Mouse (Mus musculus): ENCODE measurements around the gene Asic2. TPM values are rescaled to one million over a fixed set of nuclear protein-coding genes. Genes with fewer than 3 reads are reported as not detected.

Asic2 gene
- total and polyA plus RNA-seq, 3 experiments, result not detected

GRCm38 (mm10) chr11:81757221-81757620 lies 211.0 kb downstream of the Asic2 start:
- Histone ChIP-seq H3K4me3 (ENCODE audit: control insufficient read depth in 1 of 2, insufficient read depth in 1 of 2, low read depth in 2 of 2, low read length in 2 of 2) (no peak overlapping the region), H3K27me3 (ENCODE audit: control insufficient read depth in 1 of 2, insufficient read depth in 2 of 2, low read length in 2 of 2) (no peaks in the 10 kb centered on the region), H3K79me2 (ENCODE audit: control insufficient read depth, insufficient read depth, low read length, poor library complexity) (no peaks in the 10 kb centered on the region), H3K9me3 (replicated peaks; ENCODE audit: insufficient read depth, low read length) (no peaks in the 10 kb centered on the region), H3K27ac (ENCODE audit: control insufficient read depth, low read depth, low read length) (no peak overlapping the region), H3K9ac (ENCODE audit: control insufficient read depth, low read depth, low read length, poor library complexity, severe bottlenecking) (no peak overlapping the region), H3K4me1 (ENCODE audit: control insufficient read depth in 1 of 2, insufficient read depth in 2 of 2, low read length in 2 of 2) (no peaks in the 10 kb centered on the region), H3K36me3 (ENCODE audit: control insufficient read depth in 1 of 2, insufficient read depth in 2 of 2, low read length in 2 of 2) (no peaks in the 10 kb centered on the region)
- TF ChIP-seq GABPA (IDR thresholded peaks at IDR 0.05; ENCODE audit: low read depth, low read length), result no peak
- TF ChIP-seq MAFK (IDR thresholded peaks at IDR 0.05; ENCODE audit: borderline replicate concordance, low read depth, low read length), result no peak
- TF ChIP-seq MYC (IDR thresholded peaks at IDR 0.05; ENCODE audit: low read depth, low read length), result no peak
- TF ChIP-seq TCF12 (IDR thresholded peaks at IDR 0.05; ENCODE audit: low read depth, low read length), result no peak
- no peak for TF ChIP-seq ETS1 (IDR thresholded peaks at IDR 0.05; ENCODE audit: low read depth, low read length)
- no peak for TF ChIP-seq TBP (IDR thresholded peaks at IDR 0.05; ENCODE audit: low read depth, low read length)
- no peak for TF ChIP-seq MXI1 (IDR thresholded peaks at IDR 0.05; ENCODE audit: low read depth, low read length)
- TF ChIP-seq ZNF384 (IDR thresholded peaks at IDR 0.05; ENCODE audit: low read depth, low read length), result no peak
- TF ChIP-seq SIN3A (IDR thresholded peaks at IDR 0.05; ENCODE audit: low read length), result no peak
- no peak for DNase-seq (ENCODE audit: low read depth, low spot score)

- Histone ChIP-seq H3K27me3 (ENCODE audit: control insufficient read depth in 1 of 2, insufficient read depth in 2 of 2, low read length in 2 of 2) (no peaks in the 10 kb centered on the region), H3K4me3 (ENCODE audit: control insufficient read depth in 1 of 2, insufficient read depth in 1 of 2, low read depth in 2 of 2, low read length in 2 of 2) (no peak overlapping the region), H3K9ac (ENCODE audit: control insufficient read depth, low read depth, low read length, poor library complexity, severe bottlenecking) (no peak overlapping the region), H3K36me3 (ENCODE audit: control insufficient read depth in 1 of 2, insufficient read depth in 2 of 2, low read length in 2 of 2) (no peaks in the 10 kb centered on the region), H3K9me3 (replicated peaks; ENCODE audit: insufficient read depth, low read length) (no peaks in the 10 kb centered on the region), H3K4me1 (ENCODE audit: control insufficient read depth in 1 of 2, insufficient read depth in 2 of 2, low read length in 2 of 2) (no peaks in the 10 kb centered on the region), H3K27ac (ENCODE audit: control insufficient read depth, low read depth, low read length) (no peak overlapping the region), H3K79me2 (ENCODE audit: control insufficient read depth, insufficient read depth, low read length, poor library complexity) (no peaks in the 10 kb centered on the region)
- TF ChIP-seq CHD2 (IDR thresholded peaks at IDR 0.05; ENCODE audit: low read length), result no peak
- no peak for DNase-seq (ENCODE audit: low read depth, low spot score)
Observed at GRCm38 (mm10) chr11:81750876-81751275, 217.4 kb downstream of the Asic2 start.

- Histone ChIP-seq H3K27me3 (ENCODE audit: control insufficient read depth in 1 of 2, insufficient read depth in 2 of 2, low read length in 2 of 2) (no peaks in the 10 kb centered on the region), H3K9ac (ENCODE audit: control insufficient read depth, low read depth, low read length, poor library complexity, severe bottlenecking) (no peak overlapping the region), H3K4me3 (ENCODE audit: control insufficient read depth in 1 of 2, insufficient read depth in 1 of 2, low read depth in 2 of 2, low read length in 2 of 2) (no peak overlapping the region), H3K4me1 (ENCODE audit: control insufficient read depth in 1 of 2, insufficient read depth in 2 of 2, low read length in 2 of 2) (no peaks in the 10 kb centered on the region), H3K79me2 (ENCODE audit: control insufficient read depth, insufficient read depth, low read length, poor library complexity) (no peaks in the 10 kb centered on the region), H3K36me3 (ENCODE audit: control insufficient read depth in 1 of 2, insufficient read depth in 2 of 2, low read length in 2 of 2) (no peaks in the 10 kb centered on the region), H3K27ac (ENCODE audit: control insufficient read depth, low read depth, low read length) (no peak overlapping the region), H3K9me3 (replicated peaks; ENCODE audit: insufficient read depth, low read length) (no peaks in the 10 kb centered on the region)
- DNase-seq (ENCODE audit: low read depth, low spot score), result no peak
- TF ChIP-seq MAX (IDR thresholded peaks at IDR 0.05; ENCODE audit: low read length) (no peak), BHLHE40 (IDR thresholded peaks at IDR 0.05; ENCODE audit: borderline replicate concordance, low read depth, low read length) (no peak), RAD21 (IDR thresholded peaks at IDR 0.05; ENCODE audit: low read depth, low read length) (no peak), MEF2A (IDR thresholded peaks at IDR 0.05; ENCODE audit: extremely low read depth, insufficient replicate concordance, low read depth, low read length, poor library complexity, severe bottlenecking) (no peak), CHD2 (IDR thresholded peaks at IDR 0.05; ENCODE audit: low read length) (no peak), ZMIZ1 (IDR thresholded peaks at IDR 0.05; ENCODE audit: low read depth, low read length) (no peak), MXI1 (IDR thresholded peaks at IDR 0.05; ENCODE audit: low read depth, low read length) (no peak), HCFC1 (IDR thresholded peaks at IDR 0.05; ENCODE audit: low read depth, low read length) (no peak), SIN3A (IDR thresholded peaks at IDR 0.05; ENCODE audit: low read length) (no peak), MYB (IDR thresholded peaks at IDR 0.05; ENCODE audit: low read depth, low read length) (no peak), MAFK (IDR thresholded peaks at IDR 0.05; ENCODE audit: borderline replicate concordance, low read depth, low read length) (no peak), ZC3H11A (IDR thresholded peaks at IDR 0.05; ENCODE audit: low read depth, low read length) (no peak), TAL1 (IDR thresholded peaks at IDR 0.05; ENCODE audit: low read length) (no peak), EP300 (IDR thresholded peaks at IDR 0.05; ENCODE audit: low read depth in 1 of 2, low read length in 2 of 2) (no peak), POLR2A (IDR thresholded peaks at IDR 0.05; ENCODE audit: control insufficient read depth in 1 of 2, insufficient read depth in 1 of 2, low read depth in 1 of 2, low read length in 2 of 2, poor library complexity in 1 of 2) (no peak), ELF1 (IDR thresholded peaks at IDR 0.05; ENCODE audit: low read depth, low read length) (no peak)
Observed at GRCm38 (mm10) chr11:81750016-81750415, 218.2 kb downstream of the Asic2 start.
